ENCODE assay signal across 8 mouse cellular contexts in the genomic region with DNA sequence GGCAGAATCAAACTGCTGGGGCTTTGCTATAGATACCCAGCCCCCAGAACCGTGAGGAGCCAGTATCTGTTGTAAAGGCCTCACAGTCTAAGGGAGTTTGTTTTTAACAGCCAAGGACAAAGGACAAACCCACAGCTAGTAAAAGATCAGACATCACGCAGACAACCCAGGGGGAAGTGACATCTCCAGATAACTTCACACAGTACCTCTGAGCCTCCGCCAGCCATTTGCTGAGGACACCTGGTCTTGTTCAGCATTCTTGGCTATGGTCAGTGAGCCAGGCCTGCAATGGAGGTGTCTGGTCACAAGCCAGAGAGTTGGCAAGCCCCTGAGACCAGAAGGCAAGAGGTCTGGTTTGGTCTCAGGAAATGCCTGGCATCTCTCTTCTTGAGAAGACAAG. TPM values are rescaled to one million over a fixed set of nuclear protein-coding genes. Genes with fewer than 3 reads are reported as not detected.
A peak's percentile ranks its signal among the peaks of the same experiment; 100 is the strongest.
DNase-seq lines count a peak whose midpoint lies in the region; ATAC-seq and TF ChIP-seq lines count a peak whose summit lies in the region.

No protein-coding gene starts in this region.

- H3K4me2 ChIP-seq in heart, embryonic 13.5 days: peak overlapping the region; percentile 92
- H3K4me2 ChIP-seq in forebrain, embryonic 13.5 days: peak overlapping the region; percentile 99
- H3K4me2 ChIP-seq in liver, embryonic 15.5 days: peak overlapping the region; percentile 93

- no peak for ATAC-seq in heart, embryonic 13.5 days (ENCODE audit: extremely low read depth, insufficient number of reproducible peaks, low FRiP score, low TSS enrichment)
- ATAC-seq in G1E (ENCODE audit: extremely low read depth, insufficient number of reproducible peaks, low FRiP score, poor library complexity, severe bottlenecking): no peak
- no peak for ATAC-seq in forebrain, embryonic 13.5 days
- no peak for ATAC-seq in liver, embryonic 15.5 days (ENCODE audit: insufficient read depth)

- H3K27me3 ChIP-seq in heart, embryonic 13.5 days (replicated peaks): no peaks in the 10 kb centered on the region
- H3K27me3 ChIP-seq in G1E (ENCODE audit: insufficient read depth, low read length): no peaks in the 10 kb centered on the region
- no peaks in the 10 kb centered on the region for H3K27me3 ChIP-seq in forebrain, embryonic 13.5 days
- no peaks in the 10 kb centered on the region for H3K27me3 ChIP-seq in liver, embryonic 15.5 days

- TF ChIP-seq CTCF in G1E (IDR thresholded peaks at IDR 0.05; ENCODE audit: low read depth, low read length): no peak

- H3K36me3 ChIP-seq in heart, embryonic 13.5 days: peaks cover 26% of the 10 kb centered on the region
- peaks cover 28% of the 10 kb centered on the region for H3K36me3 ChIP-seq in G1E (replicated peaks)
- H3K36me3 ChIP-seq in forebrain, embryonic 13.5 days (ENCODE audit: poor library complexity, severe bottlenecking): peaks cover 27% of the 10 kb centered on the region
- H3K36me3 ChIP-seq in liver, embryonic 15.5 days (replicated peaks): peaks cover 26% of the 10 kb centered on the region

- intact Hi-C loops in heart, postnatal 36 days (cut with DNase I): loop anchor here (10.0 kb wide), 1 partner anchor 128 kb away; no protein-coding TSS in a partner anchor

- H3K4me3 ChIP-seq in heart, embryonic 13.5 days: peak overlapping the region; percentile 89
- peak overlapping the region; percentile 75; the same call in 1 of the 2 replicates for H3K4me3 ChIP-seq in G1E (ENCODE audit: low read depth, low read length)
- peak overlapping the region; percentile 94 for H3K4me3 ChIP-seq in forebrain, embryonic 13.5 days
- peak overlapping the region; percentile 70 for H3K4me3 ChIP-seq in liver, embryonic 15.5 days (replicated peaks)

- no peak for DNase-seq in heart, postnatal 36 days
- no peak for DNase-seq in G1E (ENCODE audit: low spot score)
- DNase-seq in adrenal gland, postnatal 25 days: no peak
- no peak for DNase-seq in c-Kit-positive CD71-positive TER-119-positive erythroid progenitor cells, embryonic 14.5 days (ENCODE audit: low spot score)
- no peak for DNase-seq in spleen, postnatal 4 days (ENCODE audit: low spot score in 2 of 2)

- H3K9ac ChIP-seq in heart, embryonic 13.5 days: peak overlapping the region; percentile 97
- peak overlapping the region; percentile 69; the same call in 1 of the 2 replicates for H3K9ac ChIP-seq in forebrain, embryonic 13.5 days
- peak overlapping the region; percentile 73 for H3K9ac ChIP-seq in liver, embryonic 15.5 days

- H3K27ac ChIP-seq in heart, embryonic 13.5 days (replicated peaks): peak overlapping the region; percentile 99
- peak overlapping the region; percentile 99 for H3K27ac ChIP-seq in forebrain, embryonic 13.5 days
- peak overlapping the region; percentile 88 for H3K27ac ChIP-seq in liver, embryonic 15.5 days (replicated peaks)

- H3K4me1 ChIP-seq in heart, embryonic 13.5 days: peaks cover 65% of the 10 kb centered on the region
- H3K4me1 ChIP-seq in G1E (ENCODE audit: insufficient read depth, low read depth, low read length): peaks cover 67% of the 10 kb centered on the region
- H3K4me1 ChIP-seq in forebrain, embryonic 13.5 days: peaks cover 50% of the 10 kb centered on the region
- H3K4me1 ChIP-seq in liver, embryonic 15.5 days (replicated peaks): peaks cover 85% of the 10 kb centered on the region

- H3K9me3 ChIP-seq in heart, embryonic 13.5 days: no peaks in the 10 kb centered on the region
- H3K9me3 ChIP-seq in G1E (replicated peaks): no peaks in the 10 kb centered on the region
- no peaks in the 10 kb centered on the region for H3K9me3 ChIP-seq in forebrain, embryonic 13.5 days (replicated peaks)
- no peaks in the 10 kb centered on the region for H3K9me3 ChIP-seq in liver, embryonic 15.5 days (replicated peaks)

- WGBS in heart, embryonic 13.5 days: 33% methylated on average over 3 of the region's 3 CpGs
- WGBS in forebrain, embryonic 13.5 days: 54% methylated on average over 3 of the region's 3 CpGs
- 14% methylated on average over 3 of the region's 3 CpGs for WGBS in liver, embryonic 15.5 days (ENCODE audit: insufficient replicate concordance)

RNA-seq across cellular contexts. Expression of a gene that starts 1.0 kb away (rescaled TPM):
- 124 and 130 TPM in 2 replicates for polyA plus RNA-seq in heart, embryonic 13.5 days (2015; fragmentation: Nextera tagmentation; extraction: Ambion mirVana)
- total RNA-seq in heart, postnatal 36 days (2021): 10 to 100 TPM; 10.7 to 13.0 TPM
- total RNA-seq in G1E (2014; fragmentation: Nextera tagmentation): 710 and 771 TPM in 2 replicates
- total RNA-seq in G1E (2017): 537 and 649 TPM in 2 replicates
- polyA plus RNA-seq in G1E (2012): 63.8 and 97.6 TPM in 2 replicates
- polyA plus RNA-seq in forebrain, embryonic 13.5 days (2015; fragmentation: Nextera tagmentation; extraction: Ambion mirVana): 247 and 288 TPM in 2 replicates
- polyA plus RNA-seq in liver, embryonic 15.5 days (2015; fragmentation: Nextera tagmentation; extraction: Ambion mirVana): 108 and 124 TPM in 2 replicates
- total RNA-seq in adrenal gland, postnatal 25 days (2021): 749 and 764 TPM in 2 replicates

RNA-seq across cellular contexts. Expression of a gene that starts 40.4 kb away (rescaled TPM):
- 0.49 and 0.69 TPM in 2 replicates for polyA plus RNA-seq in heart, embryonic 13.5 days (2015; fragmentation: Nextera tagmentation; extraction: Ambion mirVana)
- 10 to 100 TPM in 1 of 2 experiments, 1 to 10 TPM in 1; 8.2 to 15.2 TPM for total RNA-seq in heart, postnatal 36 days (2021)
- total RNA-seq in G1E (2014; fragmentation: Nextera tagmentation) (0.23 TPM in 1 of 2 replicates, not detected in the other), G1E (2017) (0.44 and 0.76 TPM in 2 replicates)
- polyA plus RNA-seq in G1E (2012): 0.10 and 0.13 TPM in 2 replicates
- 0.16 and 0.23 TPM in 2 replicates for polyA plus RNA-seq in forebrain, embryonic 13.5 days (2015; fragmentation: Nextera tagmentation; extraction: Ambion mirVana)
- polyA plus RNA-seq in liver, embryonic 15.5 days (2015; fragmentation: Nextera tagmentation; extraction: Ambion mirVana): 0.03 TPM in 1 of 2 replicates, not detected in the other
- 5.5 and 6.4 TPM in 2 replicates for total RNA-seq in adrenal gland, postnatal 25 days (2021)
